Mouse (Mus musculus): ENCODE data around the gene Reg4. TPM values are rescaled to one million over a fixed set of nuclear protein-coding genes. Genes with fewer than 3 reads are reported as not detected.

Reg4 gene
- polyA plus RNA-seq, 1 experiment = 0.35 TPM

DNA sequence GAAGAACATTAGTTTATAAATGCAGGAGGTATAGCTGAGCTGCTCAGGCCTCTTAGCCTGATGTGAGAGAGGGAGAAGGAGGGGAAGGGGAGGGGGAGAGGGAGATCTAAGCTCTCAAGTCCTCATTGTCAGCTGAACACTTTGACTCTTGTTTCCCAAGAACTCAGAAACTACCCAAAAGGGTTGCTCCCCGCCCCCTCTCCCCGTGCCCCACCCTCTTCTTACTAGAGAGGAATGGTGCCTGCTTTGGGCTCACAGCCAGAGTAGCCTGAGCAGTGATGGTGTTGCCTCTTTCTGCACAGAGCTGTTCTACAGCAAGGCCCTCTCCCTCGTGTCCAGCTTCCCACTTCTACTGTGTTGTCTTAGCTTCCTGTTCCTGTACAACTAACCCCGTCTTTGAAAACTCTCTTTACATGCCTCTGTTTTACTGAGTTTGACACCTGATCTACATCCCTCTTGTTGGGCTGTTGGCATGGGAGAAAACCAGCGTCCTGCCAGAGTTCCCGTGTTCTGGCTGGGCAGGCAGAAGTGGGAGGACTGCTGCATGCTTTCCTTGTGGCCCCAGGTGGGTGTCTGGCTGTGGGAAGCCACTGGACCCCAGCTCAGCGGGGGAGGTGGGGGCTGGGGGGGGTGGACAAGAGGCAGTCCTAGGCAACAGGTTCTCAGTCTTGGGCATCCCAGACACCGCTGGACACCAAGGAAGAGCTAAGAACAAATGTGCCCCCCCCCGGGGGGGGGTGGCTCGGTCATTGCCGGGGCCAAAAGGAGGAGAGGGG is 51.9 kb downstream of the Reg4 start:
- 72% methylated on average over 11 of the region's 11 CpGs for WGBS
- H3K4me3 ChIP-seq (ENCODE audit: control insufficient read depth, insufficient read depth, low read length) = no peak overlapping the region
- DNase-seq = no peak
- H3K4me1 ChIP-seq (replicated peaks; ENCODE audit: control insufficient read depth, insufficient read depth, low read length) = no peaks in the 10 kb centered on the region; the same call in 1 of the 2 replicates
- H3K27me3 ChIP-seq (ENCODE audit: control insufficient read depth, insufficient read depth, low read length) = no peaks in the 10 kb centered on the region
- H3K27ac ChIP-seq (ENCODE audit: control insufficient read depth, insufficient read depth, low read length) = no peak overlapping the region
- no peaks in the 10 kb centered on the region for H3K36me3 ChIP-seq (ENCODE audit: control insufficient read depth, insufficient read depth, low read length)
- no peak for TF ChIP-seq CTCF (IDR thresholded peaks at IDR 0.05; ENCODE audit: borderline replicate concordance, control insufficient read depth, extremely low read depth, insufficient read depth, low read length, poor library complexity)
- no peak for TF ChIP-seq POLR2A (IDR thresholded peaks at IDR 0.05; ENCODE audit: control insufficient read depth, extremely low read depth, insufficient read depth, low read length, poor library complexity)

DNA sequence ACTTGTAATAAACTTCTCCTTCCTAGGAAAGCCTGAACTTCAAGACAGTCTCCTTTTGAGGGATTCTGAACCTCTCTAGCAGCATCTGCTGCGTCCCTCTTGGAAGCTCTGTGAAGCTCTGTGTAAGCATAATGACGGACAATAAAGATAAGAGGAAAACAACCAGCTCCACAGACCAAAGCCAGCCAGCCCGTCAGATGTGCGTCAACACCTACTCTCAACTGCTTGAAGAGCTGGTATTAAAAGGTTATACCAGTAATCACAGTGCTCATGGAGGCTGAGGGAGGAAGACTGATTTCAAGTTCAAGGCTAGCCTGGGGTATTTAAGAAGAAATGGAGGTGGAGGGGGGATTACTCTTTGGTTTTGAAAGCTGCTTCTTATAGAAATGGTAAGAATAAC is 57.7 kb downstream of the Reg4 start:
- Histone ChIP-seq H3K27ac (ENCODE audit: control insufficient read depth, insufficient read depth, low read length) (peak overlapping the region; percentile 40), H3K36me3 (ENCODE audit: control insufficient read depth, insufficient read depth, low read length) (no peaks in the 10 kb centered on the region), H3K4me3 (ENCODE audit: control insufficient read depth, insufficient read depth, low read length) (no peak overlapping the region), H3K27me3 (ENCODE audit: control insufficient read depth, insufficient read depth, low read length) (no peaks in the 10 kb centered on the region), H3K4me1 (replicated peaks; ENCODE audit: control insufficient read depth, insufficient read depth, low read length) (peaks cover 24% of the 10 kb centered on the region)
- DNase-seq = no peak
- TF ChIP-seq POLR2A (IDR thresholded peaks at IDR 0.05; ENCODE audit: control insufficient read depth, extremely low read depth, insufficient read depth, low read length, poor library complexity) = no peak
- TF ChIP-seq CTCF (IDR thresholded peaks at IDR 0.05; ENCODE audit: borderline replicate concordance, control insufficient read depth, extremely low read depth, insufficient read depth, low read length, poor library complexity) = no peak
- WGBS = 65% methylated on average over 4 of the region's 4 CpGs

DNA sequence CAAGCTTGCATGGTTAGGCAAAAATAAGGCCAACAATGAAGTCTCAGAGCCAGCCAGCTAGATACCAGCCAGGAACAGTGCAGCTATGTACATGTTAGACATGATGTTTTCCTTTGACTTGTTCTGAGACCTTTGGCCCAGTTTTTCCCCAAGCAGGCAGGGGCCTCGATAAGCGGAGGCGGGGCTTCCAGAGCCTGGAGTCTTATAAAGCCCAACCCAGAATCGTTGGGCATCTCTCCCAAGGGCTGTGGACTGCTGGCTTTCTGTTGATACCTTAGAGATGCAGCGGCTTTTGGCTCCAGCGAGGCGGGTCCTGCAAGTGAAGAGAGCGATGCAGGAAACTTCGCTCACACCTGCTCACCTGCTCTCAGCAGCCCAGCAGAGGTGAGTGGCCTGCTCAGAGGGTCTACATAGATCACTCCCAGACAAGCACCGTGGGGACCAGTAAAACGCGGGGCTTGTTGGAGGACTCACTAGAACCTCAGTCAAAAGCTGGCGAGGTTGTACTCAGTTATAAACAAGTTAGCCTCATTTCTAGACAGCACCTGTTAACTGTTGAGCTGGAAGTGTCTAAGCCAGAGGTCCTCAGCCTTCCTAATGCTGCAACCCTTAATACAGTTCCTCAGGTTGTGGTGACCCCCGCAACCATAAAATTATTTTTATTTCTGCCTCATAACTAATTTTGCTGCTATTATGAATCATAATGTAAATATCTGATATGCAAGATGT is 58.4 kb downstream of the Reg4 start, which contains the start of gene Hmgcs2:
Gene Hmgcs2 (plus strand): TSS at position 232 of the 729 bp plus-strand sequence.
- WGBS = 62% methylated on average over 14 of the region's 14 CpGs
- H3K27ac ChIP-seq (ENCODE audit: control insufficient read depth, insufficient read depth, low read length) = peak within 1 kb of the TSS; percentile 88
- DNase-seq = peak; percentile 23
- H3K4me1 ChIP-seq (replicated peaks; ENCODE audit: control insufficient read depth, insufficient read depth, low read length) = peaks cover 24% of the 10 kb centered on the region
- H3K27me3 ChIP-seq (ENCODE audit: control insufficient read depth, insufficient read depth, low read length) = no peaks in the 10 kb centered on the region
- no peak for TF ChIP-seq CTCF (IDR thresholded peaks at IDR 0.05; ENCODE audit: borderline replicate concordance, control insufficient read depth, extremely low read depth, insufficient read depth, low read length, poor library complexity)
- TF ChIP-seq POLR2A (IDR thresholded peaks at IDR 0.05; ENCODE audit: control insufficient read depth, extremely low read depth, insufficient read depth, low read length, poor library complexity) = no peak
- peak within 1 kb of the TSS; percentile 16; the same call in 1 of the 2 replicates for H3K4me3 ChIP-seq (ENCODE audit: control insufficient read depth, insufficient read depth, low read length)
- H3K36me3 ChIP-seq (ENCODE audit: control insufficient read depth, insufficient read depth, low read length) = no peaks in the 10 kb centered on the region

DNA sequence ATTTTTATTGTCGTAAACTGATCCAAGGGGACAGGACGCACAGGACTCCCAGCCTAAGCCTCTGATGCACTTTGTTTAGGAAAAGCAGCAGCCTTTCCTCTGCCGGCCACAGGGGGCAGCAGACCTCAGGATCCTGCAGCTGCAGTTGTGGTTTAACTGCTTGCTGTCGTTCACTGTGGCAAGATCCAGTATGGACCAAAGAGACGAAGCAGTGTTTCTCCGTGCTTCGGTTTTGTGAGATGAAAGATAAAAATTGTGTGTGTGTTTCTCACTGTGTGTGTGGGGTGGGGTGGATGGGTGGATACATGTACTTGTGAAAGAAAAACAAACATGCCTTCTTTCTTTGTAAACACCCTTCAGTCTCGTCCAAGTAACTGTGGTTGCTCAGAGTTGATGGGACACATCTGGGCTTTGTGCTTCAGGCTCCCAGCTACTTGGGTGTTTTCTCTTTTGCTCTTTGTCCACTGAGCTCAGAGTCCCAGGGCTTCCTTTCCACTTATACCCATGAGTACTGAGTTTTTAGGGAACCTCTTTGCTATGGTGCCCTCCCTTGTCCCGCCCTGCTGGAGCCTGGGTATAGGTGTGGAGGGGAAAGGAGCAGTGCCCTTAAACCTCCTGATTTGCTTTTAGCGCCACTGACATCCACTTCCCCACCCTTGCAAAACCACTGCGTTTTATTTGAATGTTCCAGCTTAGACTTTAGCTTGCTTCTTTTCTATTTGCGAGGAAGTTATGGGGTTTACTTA is 59.1 kb downstream of the Reg4 start:
- Histone ChIP-seq H3K36me3 (ENCODE audit: control insufficient read depth, insufficient read depth, low read length) (no peaks in the 10 kb centered on the region), H3K27me3 (ENCODE audit: control insufficient read depth, insufficient read depth, low read length) (no peaks in the 10 kb centered on the region), H3K4me3 (ENCODE audit: control insufficient read depth, insufficient read depth, low read length) (peak overlapping the region; percentile 16; the same call in 1 of the 2 replicates), H3K27ac (ENCODE audit: control insufficient read depth, insufficient read depth, low read length) (peak overlapping the region; percentile 88), H3K4me1 (replicated peaks; ENCODE audit: control insufficient read depth, insufficient read depth, low read length) (peaks cover 24% of the 10 kb centered on the region)
- WGBS = 4% methylated on average over 12 of the region's 12 CpGs
- peak; percentile 83 for DNase-seq
- TF ChIP-seq POLR2A (IDR thresholded peaks at IDR 0.05; ENCODE audit: control insufficient read depth, extremely low read depth, insufficient read depth, low read length, poor library complexity) (no peak), CTCF (IDR thresholded peaks at IDR 0.05; ENCODE audit: borderline replicate concordance, control insufficient read depth, extremely low read depth, insufficient read depth, low read length, poor library complexity) (peak; percentile 89; the same call in 1 of the 2 replicates)

- no peak overlapping the region for H3K4me3 ChIP-seq (ENCODE audit: control insufficient read depth, insufficient read depth, low read length)
- H3K36me3 ChIP-seq (ENCODE audit: control insufficient read depth, insufficient read depth, low read length) = no peaks in the 10 kb centered on the region
- DNase-seq = no peak
- TF ChIP-seq POLR2A (IDR thresholded peaks at IDR 0.05; ENCODE audit: control insufficient read depth, extremely low read depth, insufficient read depth, low read length, poor library complexity) (no peak), CTCF (IDR thresholded peaks at IDR 0.05; ENCODE audit: borderline replicate concordance, control insufficient read depth, extremely low read depth, insufficient read depth, low read length, poor library complexity) (no peak)
- WGBS = 96% methylated on average over 8 of the region's 8 CpGs
- H3K27ac ChIP-seq (ENCODE audit: control insufficient read depth, insufficient read depth, low read length) = no peak overlapping the region
- H3K4me1 ChIP-seq (replicated peaks; ENCODE audit: control insufficient read depth, insufficient read depth, low read length) = peaks cover 24% of the 10 kb centered on the region
- H3K27me3 ChIP-seq (ENCODE audit: control insufficient read depth, insufficient read depth, low read length) = no peaks in the 10 kb centered on the region
Measured at GRCm38 (mm10) chr3:98282422-98282821, 60.5 kb downstream of the Reg4 start.

DNA sequence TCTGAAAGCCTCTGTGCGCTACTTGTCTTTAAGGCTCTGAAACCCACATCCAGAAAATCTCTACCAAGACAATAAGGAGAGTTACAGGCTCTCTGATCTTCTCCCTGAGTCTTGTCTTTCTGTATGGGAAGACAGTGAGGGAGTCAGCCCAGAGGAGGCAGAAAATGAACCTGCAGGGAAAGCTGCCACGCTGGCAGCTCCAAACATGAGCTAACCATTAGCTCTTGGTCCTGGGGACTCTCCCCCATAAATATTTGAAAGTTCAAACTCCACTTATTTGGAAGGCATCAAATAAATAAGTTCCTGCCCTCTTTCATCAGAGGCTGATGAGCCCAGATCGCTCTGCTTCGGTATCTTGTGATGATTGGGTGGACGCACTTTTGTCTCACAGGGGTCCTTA is 61.2 kb downstream of the Reg4 start:
- no peak for DNase-seq
- WGBS = 95% methylated on average over 5 of the region's 5 CpGs

More for the DNA sequence above, 61.2 kb downstream of the Reg4 start:
- TF ChIP-seq CTCF (IDR thresholded peaks at IDR 0.05; ENCODE audit: borderline replicate concordance, control insufficient read depth, extremely low read depth, insufficient read depth, low read length, poor library complexity) (no peak), POLR2A (IDR thresholded peaks at IDR 0.05; ENCODE audit: control insufficient read depth, extremely low read depth, insufficient read depth, low read length, poor library complexity) (no peak)
- Histone ChIP-seq H3K36me3 (ENCODE audit: control insufficient read depth, insufficient read depth, low read length) (no peaks in the 10 kb centered on the region), H3K27me3 (ENCODE audit: control insufficient read depth, insufficient read depth, low read length) (no peaks in the 10 kb centered on the region), H3K4me3 (ENCODE audit: control insufficient read depth, insufficient read depth, low read length) (no peak overlapping the region), H3K27ac (ENCODE audit: control insufficient read depth, insufficient read depth, low read length) (no peak overlapping the region), H3K4me1 (replicated peaks; ENCODE audit: control insufficient read depth, insufficient read depth, low read length) (peaks cover 24% of the 10 kb centered on the region)

Other genes with a start within 250 kb of the Reg4 start
- 24.9 and 31.5 TPM in 2 replicates for gene Notch2, start 208.6 kb upstream of the Reg4 start, polyA plus RNA-seq (2012; rRNA removed)
- gene Adam30, start 61.5 kb upstream of the Reg4 start, polyA plus RNA-seq (2012; rRNA removed) = not detected in 2 replicates
- gene Hmgcs2, start 58.3 kb downstream of the Reg4 start, polyA plus RNA-seq (2012; rRNA removed) = 8.8 and 9.9 TPM in 2 replicates
- 213 and 232 TPM in 2 replicates for gene Phgdh, start 117.8 kb downstream of the Reg4 start, polyA plus RNA-seq (2012; rRNA removed)
- gene Zfp697, start 160.3 kb downstream of the Reg4 start, polyA plus RNA-seq (2012; rRNA removed) = 0.66 and 0.96 TPM in 2 replicates
- gene Gm4450, start 235.0 kb downstream of the Reg4 start, polyA plus RNA-seq (2012; rRNA removed) = not detected in 2 replicates

Measured in thymus, adult 2 months (tissue).